Mouse (Mus musculus): Measurements from ENCODE around the gene Sfxn1.

The Sfxn1 gene

DNA sequence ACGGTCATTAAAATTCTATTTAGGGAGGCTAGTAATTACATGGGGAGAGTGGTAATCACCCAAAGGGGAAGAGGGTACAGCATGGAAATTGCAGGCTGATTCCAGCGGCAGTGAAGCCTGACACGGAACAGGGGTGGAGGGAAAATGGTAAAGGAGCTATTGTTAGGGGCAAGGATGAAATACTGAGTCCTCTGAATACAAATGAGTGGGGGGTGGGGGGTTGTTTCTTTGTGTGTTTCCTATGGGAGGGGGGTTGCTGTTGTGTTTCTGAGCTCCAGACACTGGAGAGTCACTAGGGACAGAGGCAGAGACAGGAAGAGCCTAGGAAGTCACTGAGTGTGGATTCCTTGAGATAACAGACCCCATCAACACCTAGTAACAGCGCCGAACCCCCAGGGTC is 72.1 kb downstream of the Sfxn1 start:
- DNase-seq = no peak

DNA sequence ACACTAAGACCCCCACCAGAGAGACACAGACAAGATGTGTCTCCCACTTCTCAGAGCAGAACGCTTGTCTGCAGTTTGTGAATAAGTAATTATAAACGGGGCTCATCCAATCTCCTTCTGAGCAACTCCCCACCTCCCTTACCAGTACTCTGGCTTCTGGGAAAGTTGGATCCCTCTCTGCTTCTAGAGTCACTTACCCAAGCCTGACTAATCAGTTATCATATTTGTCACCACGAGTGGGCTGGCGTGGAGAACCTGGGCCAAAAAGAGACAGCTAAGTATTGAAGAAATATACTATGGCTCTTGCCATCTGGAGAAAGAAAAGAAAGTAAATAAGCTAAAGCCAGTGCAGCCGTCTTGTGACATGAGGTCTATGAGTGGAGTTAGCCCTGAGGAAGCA is 73.0 kb downstream of the Sfxn1 start:
- no peak for DNase-seq

DNA sequence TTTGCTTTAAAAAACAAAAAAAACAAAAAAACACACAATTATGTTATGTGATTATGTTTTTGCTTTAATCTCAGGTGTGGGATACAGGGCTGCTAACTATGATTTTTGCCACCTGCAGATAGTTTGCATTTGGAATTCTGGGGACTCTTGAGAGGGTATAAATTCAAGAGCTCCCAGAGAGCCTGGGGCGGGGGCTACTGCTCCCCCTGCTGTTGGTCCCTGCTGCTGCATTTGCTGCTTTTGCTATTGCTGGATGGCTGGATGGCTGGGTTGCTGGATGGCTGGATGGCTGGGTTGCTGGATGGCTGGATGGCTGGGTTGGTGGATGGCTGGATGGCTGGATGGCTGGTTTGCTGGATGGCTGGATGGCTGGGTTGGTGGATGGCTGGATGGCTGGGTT is 75.7 kb downstream of the Sfxn1 start:
- no peak for DNase-seq

DNA sequence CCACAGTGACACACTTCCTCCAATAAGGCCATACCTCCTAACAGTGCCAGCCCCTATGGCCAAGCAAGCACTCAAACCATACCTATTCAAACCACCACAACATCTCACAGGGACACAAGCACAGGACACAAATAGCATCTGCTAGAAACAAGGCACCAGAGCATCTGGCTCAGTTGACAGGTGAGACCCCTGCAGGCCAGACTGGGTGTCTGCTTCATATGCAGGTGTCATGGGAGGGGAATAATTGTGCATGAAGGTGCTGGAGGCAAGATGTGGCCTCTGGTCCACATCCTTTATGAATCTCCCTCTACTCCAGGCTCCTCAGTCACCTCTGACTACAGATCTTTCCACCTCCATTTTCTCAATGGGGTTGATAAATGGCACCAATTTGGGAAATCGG is 80.8 kb downstream of the Sfxn1 start:
- no peak for DNase-seq

DNA sequence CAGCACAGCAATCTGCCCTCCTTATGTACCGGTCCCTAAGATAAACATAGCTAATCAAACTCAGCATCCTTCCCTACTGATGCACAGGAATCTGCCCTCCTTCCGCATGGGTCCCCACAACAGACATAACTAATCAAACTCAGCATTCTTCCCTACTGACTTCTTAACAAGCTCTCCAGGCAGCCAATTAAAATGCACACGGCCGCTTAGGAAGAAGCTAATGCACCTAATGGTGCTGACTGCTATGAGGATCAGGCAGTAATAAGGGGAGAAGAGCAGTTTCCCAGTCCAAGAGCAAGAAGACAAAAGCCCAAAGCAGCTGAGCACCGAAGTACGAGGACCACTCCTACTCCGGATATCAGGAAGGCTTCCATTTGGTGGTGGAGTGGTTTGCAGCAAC is 81.2 kb downstream of the Sfxn1 start:
- no peak for DNase-seq

DNA sequence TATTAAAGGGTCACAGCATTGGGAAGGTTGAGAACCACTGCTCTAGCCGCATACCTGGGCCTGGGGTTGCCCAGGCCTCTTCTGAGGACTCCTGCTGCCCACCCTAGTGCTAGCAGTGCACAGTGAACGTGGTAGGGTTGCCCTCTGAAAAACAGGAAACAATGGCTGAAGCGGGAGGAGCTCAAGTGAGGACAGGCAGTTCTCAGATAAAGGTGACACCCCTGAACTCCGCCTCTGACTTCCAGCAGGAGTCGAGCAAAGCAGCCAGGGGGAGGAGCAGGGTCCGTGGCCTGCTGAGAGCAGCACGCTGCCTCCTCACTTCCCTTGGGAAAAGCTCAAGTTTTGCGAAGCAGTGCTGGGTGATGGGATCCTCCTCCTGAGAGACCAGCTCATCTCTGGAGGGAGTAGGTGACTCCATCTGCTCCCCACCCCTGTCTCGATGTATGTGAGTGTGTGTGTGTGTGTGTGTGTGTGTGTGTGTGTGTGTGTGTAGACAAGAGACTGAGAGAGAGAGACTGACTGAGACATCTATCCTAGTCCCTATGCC is 82.1 kb downstream of the Sfxn1 start:
- DNase-seq = no peak

DNA sequence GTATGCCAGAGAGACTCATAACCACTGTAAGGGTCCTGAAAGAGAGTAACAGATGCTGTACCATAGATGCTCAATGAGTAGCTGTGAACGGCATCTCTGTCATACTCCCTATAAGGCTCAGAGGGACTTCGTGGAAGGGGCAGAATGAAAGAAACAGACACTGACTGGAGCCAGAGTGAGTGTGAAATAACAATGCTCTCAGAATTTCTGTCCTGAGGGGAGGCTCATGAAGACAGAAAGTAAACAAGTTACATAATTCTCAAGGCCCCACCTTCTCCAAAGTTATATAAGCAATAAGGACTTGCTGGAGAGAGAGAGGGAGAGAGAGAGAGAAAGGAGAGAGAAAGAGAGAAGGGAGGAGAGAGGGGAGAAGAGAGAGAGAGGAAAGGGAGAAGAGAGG is 84.2 kb downstream of the Sfxn1 start:
- no peak for DNase-seq
